Mouse (Mus musculus) regulatory T cell (primary cell): Measurements from ENCODE around the gene Gosr2.

ENCODE experiments used
- in situ Hi-C: fragments of 300-600 bp; cut with MboI, MseI; formaldehyde crosslinking; loops from one replicate; pipeline ENCODE4 v1.15.1; 2025; ENCODE audit warnings: high pct_unique_total_duplicates

The Gosr2 gene

DNA sequence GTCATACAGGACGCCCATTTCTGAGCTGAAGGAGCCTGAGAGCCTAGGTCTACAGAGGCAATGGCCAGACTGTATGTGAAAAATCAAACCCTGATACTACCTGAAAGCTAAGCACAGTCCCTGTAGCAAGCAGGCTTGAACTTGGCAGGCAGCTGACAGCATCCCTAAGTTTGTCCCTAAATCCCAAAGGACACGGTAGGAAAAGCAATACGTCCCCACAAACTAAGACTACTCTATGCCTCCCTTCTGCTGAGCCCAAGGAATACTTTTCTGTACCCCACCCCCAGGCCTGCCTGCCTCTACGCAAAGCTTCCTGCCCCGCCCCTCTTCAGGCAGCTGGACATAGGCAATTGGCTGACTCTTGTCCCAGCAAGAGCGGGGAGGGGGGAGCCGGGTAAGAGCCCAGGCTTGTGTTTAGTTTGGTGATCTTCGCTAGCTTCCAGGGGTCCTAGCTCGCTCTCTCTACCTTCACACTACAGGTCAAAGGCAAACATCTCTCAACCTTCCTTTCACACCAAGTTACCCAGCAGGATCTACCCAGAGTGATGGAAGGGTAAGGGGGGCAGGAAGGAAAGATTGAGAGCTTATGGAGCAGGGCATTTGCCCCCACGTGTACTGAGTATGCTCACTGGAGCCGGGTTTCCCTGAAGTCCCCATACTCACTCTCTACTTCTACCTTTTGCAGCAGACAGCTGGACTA, 49.6 kb downstream of the Gosr2 start:
- in situ Hi-C loops, result no loop called here

DNA sequence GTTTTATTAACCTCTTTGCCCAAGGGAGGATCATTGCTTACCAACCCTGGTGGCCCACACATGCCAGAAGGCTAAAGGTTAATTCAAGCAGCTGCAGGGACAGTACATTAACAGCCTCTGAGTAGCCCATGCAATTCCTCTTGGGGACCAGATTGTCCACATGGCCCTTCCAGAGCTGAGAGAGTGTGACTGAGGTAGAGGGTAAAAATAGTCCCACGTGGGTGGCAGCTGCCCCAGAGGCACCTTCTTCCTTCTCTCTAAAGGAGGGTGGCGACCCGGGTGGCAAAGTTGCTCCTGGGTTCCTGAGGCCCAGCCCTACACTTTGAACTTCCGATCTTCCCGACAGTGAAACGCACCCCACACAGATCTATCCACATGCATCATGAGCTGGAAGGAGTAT, 51.4 kb downstream of the Gosr2 start:
- in situ Hi-C loops, result no loop called here

DNA sequence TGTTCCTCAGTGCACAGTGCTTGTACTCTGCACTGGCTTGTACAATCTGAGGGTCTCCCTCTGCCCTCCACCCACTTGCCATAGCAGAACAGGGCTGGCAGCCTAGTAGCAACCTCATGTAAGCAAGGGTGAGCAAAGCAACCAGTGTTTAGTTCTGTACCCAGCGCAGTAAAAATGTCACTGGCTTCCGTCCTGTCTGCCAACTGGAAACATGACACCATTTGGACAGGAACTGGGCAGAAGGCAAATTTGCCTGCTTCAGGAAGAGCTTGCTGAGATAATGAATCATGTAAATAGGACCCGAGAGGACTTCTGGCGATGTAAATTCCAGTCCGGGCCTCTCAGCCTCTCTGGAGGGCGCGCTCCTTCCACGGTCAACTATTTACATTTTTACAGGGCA, 52.0 kb downstream of the Gosr2 start:
- in situ Hi-C loops, result no loop called here

DNA sequence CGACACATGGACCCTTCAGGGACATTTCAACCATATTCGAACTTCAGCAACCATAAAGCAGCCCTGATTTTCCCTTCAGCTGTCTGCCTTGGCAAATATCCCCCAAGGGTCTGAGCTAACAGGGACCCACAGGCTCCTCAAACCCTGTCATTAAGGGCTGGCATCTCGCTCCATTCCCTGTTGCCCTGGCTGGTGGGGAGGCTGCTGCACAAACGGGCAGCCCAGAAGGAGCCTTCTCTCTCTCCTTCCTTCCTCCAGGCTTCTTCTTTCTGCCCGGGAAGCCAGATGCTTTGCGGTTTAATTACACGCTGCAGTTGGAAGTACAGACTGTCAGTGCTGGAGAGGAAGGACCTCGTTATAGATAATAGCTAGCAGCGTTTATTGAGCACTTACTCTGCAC, 54.5 kb downstream of the Gosr2 start:
- in situ Hi-C loops, result no loop called here

GRCm38 (mm10) chr11:103639407-103639946, 58.2 kb downstream of the Gosr2 start:
- in situ Hi-C loops, result no loop called here

DNA sequence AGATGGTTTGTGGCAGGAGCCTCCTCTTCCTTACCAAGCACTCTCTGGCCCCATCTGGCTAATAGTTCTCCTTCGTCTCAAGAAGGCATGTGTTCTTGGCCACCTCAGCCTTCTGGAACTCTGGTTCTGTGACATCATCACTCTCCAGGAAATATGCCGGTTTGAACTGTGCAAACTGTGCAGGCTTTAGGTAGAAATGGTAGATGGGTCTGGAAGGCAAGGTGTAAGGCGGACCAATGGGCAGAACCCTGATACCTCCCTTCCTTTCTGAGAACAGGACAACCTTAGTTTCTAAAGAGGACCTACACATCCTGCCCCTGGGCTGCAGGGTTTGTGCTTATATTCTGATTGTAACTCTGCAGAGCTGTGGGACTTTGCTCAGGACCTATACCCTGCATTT, 58.9 kb downstream of the Gosr2 start, which contains the start of gene Lyzl6:
TSS of gene Lyzl6 (minus strand) at position 101 of the 400 bp plus-strand sequence.
- in situ Hi-C loops, result no loop called here

GRCm38 (mm10) chr11:103636261-103636660, 61.4 kb downstream of the Gosr2 start:
- in situ Hi-C loops, result no loop called here

- in situ Hi-C loops, result no loop called here
Measured at GRCm38 (mm10) chr11:103635481-103635880, 62.2 kb downstream of the Gosr2 start.

GRCm38 (mm10) chr11:103634806-103635205, 62.9 kb downstream of the Gosr2 start:
- in situ Hi-C loops, result no loop called here

DNA sequence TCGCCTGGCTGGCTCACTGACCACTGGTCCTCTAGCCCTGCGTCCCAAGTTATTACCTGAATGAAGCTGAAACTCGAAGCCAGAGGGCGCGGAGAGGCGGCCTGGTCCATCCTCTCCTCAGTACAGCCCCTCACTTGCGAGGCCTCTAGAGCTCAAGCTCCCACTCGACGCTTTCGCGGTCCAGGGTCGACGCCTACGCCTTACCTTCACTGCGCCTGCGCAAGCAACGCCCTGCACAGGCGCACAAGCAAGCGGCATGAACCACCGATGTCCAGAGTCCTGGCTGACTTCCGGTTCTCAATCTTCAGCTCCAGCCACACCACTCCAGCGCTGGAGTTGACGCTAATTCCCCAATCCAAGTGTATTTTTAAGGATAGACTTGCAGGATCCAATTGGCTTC, 70.2 kb downstream of the Gosr2 start:
- in situ Hi-C loops, result no loop called here
